Mouse (Mus musculus) MEL (cell line): Measurements from ENCODE around the gene Nexmif. TPM values are rescaled to one million over a fixed set of nuclear protein-coding genes. Genes with fewer than 3 reads are reported as not detected.
A peak's percentile ranks its signal among the peaks of the same experiment; 100 is the strongest.

Experiments used
- DNase-seq: peaks from one replicate; pipeline ENCODE4 v3.0.0; 2011; ENCODE audit warnings: low read depth, low spot score
- H3K27ac ChIP-seq: 2 replicates; pipeline ENCODE4 v1.5.1; 2012; ENCODE audit warnings: low read depth, mild to moderate bottlenecking, control low read depth, low read length, moderate library complexity; ENCODE audit not compliant: control insufficient read depth
- H3K27me3 ChIP-seq, 2 experiments: fragments of 150-350 bp in 1 of 2; sonication (generic) in 1 of 2; 2 replicates each; pipeline ENCODE4 v1.6.1; 2012; ENCODE audit warnings: low read length in 2 of 2, mild to moderate bottlenecking in 2 of 2, improper control_type of control experiment in 1 of 2, moderate library complexity in 1 of 2; ENCODE audit not compliant: insufficient read depth in 2 of 2, control insufficient read depth in 1 of 2
- H3K36me3 ChIP-seq, 2 experiments: 2 replicates each; pipeline ENCODE4 v1.6.1; 2012 to 2014; ENCODE audit warnings: low read length in 2 of 2, improper control_type of control experiment in 1 of 2, inconsistent platforms in 1 of 2, mild to moderate bottlenecking in 1 of 2; ENCODE audit not compliant: insufficient read depth in 2 of 2, control insufficient read depth in 1 of 2
- H3K4me1 ChIP-seq, 2 experiments: fragments of 150-350 bp in 1 of 2; sonication (generic) in 1 of 2; 2 replicates each; pipeline ENCODE4 v1.6.1; 2012; ENCODE audit warnings: low read length in 2 of 2, improper control_type of control experiment in 1 of 2, mild to moderate bottlenecking in 1 of 2; ENCODE audit not compliant: insufficient read depth in 2 of 2, control insufficient read depth in 1 of 2
- H3K4me3 ChIP-seq, 2 experiments: fragments of 150-350 bp in 1 of 2; sonication (generic) in 1 of 2; 2 replicates each; pipeline ENCODE4 v1.5.1; 2012; ENCODE audit warnings: low read depth in 2 of 2, low read length in 2 of 2, mild to moderate bottlenecking in 2 of 2, moderate library complexity in 2 of 2, control low read depth in 1 of 2, improper control_type of control experiment in 1 of 2; ENCODE audit not compliant: control insufficient read depth in 1 of 2, insufficient read depth in 1 of 2
- H3K79me2 ChIP-seq: 2 replicates; pipeline ENCODE4 v1.6.1; 2012; ENCODE audit warnings: mild to moderate bottlenecking, low read length, moderate library complexity; ENCODE audit not compliant: control insufficient read depth, poor library complexity, insufficient read depth
- H3K9ac ChIP-seq: 2 replicates; pipeline ENCODE4 v1.6.1; 2012; ENCODE audit warnings: low read depth, mild to moderate bottlenecking, control low read depth, low read length, moderate library complexity; ENCODE audit not compliant: control insufficient read depth, poor library complexity, severe bottlenecking
- H3K9me3 ChIP-seq: fragments of 150-350 bp; sonication (generic); replicated peaks from 2 replicates; pipeline ENCODE4 v1.6.1; 2012; ENCODE audit warnings: mild to moderate bottlenecking, low read length, improper control_type of control experiment, moderate library complexity; ENCODE audit not compliant: insufficient read depth
- BHLHE40 ChIP-seq: IDR thresholded peaks from 2 replicates; pipeline ENCODE4 v1.6.1; 2012; ENCODE audit warnings: low read depth, mild to moderate bottlenecking, inconsistent platforms, low read length, improper control_type of control experiment, borderline replicate concordance
- CHD1 ChIP-seq: IDR thresholded peaks from 2 replicates; pipeline ENCODE4 v1.6.1; 2012; ENCODE audit warnings: low read depth, mild to moderate bottlenecking, inconsistent platforms, low read length, improper control_type of control experiment
- CHD2 ChIP-seq: IDR thresholded peaks from 2 replicates; pipeline ENCODE4 v1.6.1; 2011; ENCODE audit warnings: low read length, improper control_type of control experiment
- CTCF ChIP-seq, 3 experiments: IDR thresholded peaks in 2 of 3; conservative IDR thresholded peaks in 1 of 3; 2 replicates each; pipeline ENCODE4 v1.5.1; 2011 to 2012; ENCODE audit warnings: low read length in 3 of 3, low read depth in 2 of 3, mild to moderate bottlenecking in 2 of 3, improper control_type of control experiment in 1 of 3, inconsistent platforms in 1 of 3, mixed read lengths in 1 of 3, moderate library complexity in 1 of 3; ENCODE audit not compliant: control insufficient read depth in 1 of 3, insufficient read depth in 1 of 3, poor library complexity in 1 of 3, severe bottlenecking in 1 of 3
- ELF1 ChIP-seq: IDR thresholded peaks from 2 replicates; pipeline ENCODE4 v1.6.1; 2014; ENCODE audit warnings: low read depth, mild to moderate bottlenecking, inconsistent platforms, low read length, improper control_type of control experiment, moderate library complexity
- EP300 ChIP-seq, 2 experiments: IDR thresholded peaks; 2 replicates each; pipeline ENCODE4 v1.6.1; 2011; ENCODE audit warnings: improper control_type of control experiment in 2 of 2, low read length in 2 of 2, low read depth in 1 of 2, mild to moderate bottlenecking in 1 of 2
- GABPA ChIP-seq: IDR thresholded peaks from 2 replicates; pipeline ENCODE4 v1.6.1; 2012; ENCODE audit warnings: low read depth, mild to moderate bottlenecking, inconsistent platforms, low read length, improper control_type of control experiment, moderate library complexity
- GATA1 ChIP-seq: IDR thresholded peaks from 2 replicates; pipeline ENCODE4 v1.6.1; 2011; ENCODE audit warnings: low read depth, low read length, improper control_type of control experiment
- MAFK ChIP-seq: IDR thresholded peaks from 2 replicates; pipeline ENCODE4 v1.6.1; 2011; ENCODE audit warnings: low read depth, mild to moderate bottlenecking, low read length, improper control_type of control experiment, borderline replicate concordance
- MAX ChIP-seq: IDR thresholded peaks from 2 replicates; pipeline ENCODE4 v1.6.1; 2011; ENCODE audit warnings: low read length, improper control_type of control experiment
- MEF2A ChIP-seq: IDR thresholded peaks from 2 replicates; pipeline ENCODE4 v1.6.1; 2014; ENCODE audit warnings: low read depth, mild to moderate bottlenecking, inconsistent platforms, low read length, improper control_type of control experiment; ENCODE audit not compliant: poor library complexity, insufficient replicate concordance, severe bottlenecking; ENCODE audit errors: extremely low read depth
- MXI1 ChIP-seq: IDR thresholded peaks from 2 replicates; pipeline ENCODE4 v1.6.1; 2011; ENCODE audit warnings: mild to moderate bottlenecking, low read depth, low read length, improper control_type of control experiment
- MYB ChIP-seq: IDR thresholded peaks from 2 replicates; pipeline ENCODE4 v1.6.1; 2011; ENCODE audit warnings: mild to moderate bottlenecking, low read depth, low read length, improper control_type of control experiment
- NELFE ChIP-seq: IDR thresholded peaks from 2 replicates; pipeline ENCODE4 v1.6.1; 2011; ENCODE audit warnings: low read depth, low read length, improper control_type of control experiment
- NRF1 ChIP-seq: IDR thresholded peaks from 2 replicates; pipeline ENCODE4 v1.6.1; 2014; ENCODE audit warnings: low read depth, mild to moderate bottlenecking, inconsistent platforms, low read length, improper control_type of control experiment, moderate library complexity; ENCODE audit not compliant: poor library complexity, insufficient read depth, severe bottlenecking
- RCOR1 ChIP-seq: IDR thresholded peaks from 2 replicates; pipeline ENCODE4 v1.6.1; 2012; ENCODE audit warnings: low read depth, mild to moderate bottlenecking, inconsistent platforms, low read length, improper control_type of control experiment
- SMC3 ChIP-seq: IDR thresholded peaks from 2 replicates; pipeline ENCODE4 v1.6.1; 2011; ENCODE audit warnings: low read depth, low read length, improper control_type of control experiment
- TAL1 ChIP-seq: IDR thresholded peaks from 2 replicates; pipeline ENCODE4 v1.6.1; 2012; ENCODE audit warnings: mild to moderate bottlenecking, inconsistent platforms, low read length, moderate library complexity, mixed read lengths
- USF1 ChIP-seq: IDR thresholded peaks from 2 replicates; pipeline ENCODE4 v1.6.1; 2014; ENCODE audit warnings: low read depth, mild to moderate bottlenecking, inconsistent platforms, low read length, improper control_type of control experiment, moderate library complexity
- USF2 ChIP-seq, 2 experiments: IDR thresholded peaks; 2 replicates each; pipeline ENCODE4 v1.6.1; 2011 to 2012; ENCODE audit warnings: improper control_type of control experiment in 2 of 2, low read length in 2 of 2, borderline replicate concordance in 1 of 2, inconsistent platforms in 1 of 2, low read depth in 1 of 2, mild to moderate bottlenecking in 1 of 2; ENCODE audit not compliant: insufficient read depth in 1 of 2
- ZC3H11A ChIP-seq: IDR thresholded peaks from 2 replicates; pipeline ENCODE4 v1.6.1; 2012; ENCODE audit warnings: low read depth, mild to moderate bottlenecking, inconsistent platforms, low read length, improper control_type of control experiment
- ZMIZ1 ChIP-seq: IDR thresholded peaks from 2 replicates; pipeline ENCODE4 v1.6.1; 2012; ENCODE audit warnings: low read depth, mild to moderate bottlenecking, inconsistent platforms, low read length, improper control_type of control experiment, moderate library complexity
- ZNF384 ChIP-seq: IDR thresholded peaks from 2 replicates; pipeline ENCODE4 v1.6.1; 2012; ENCODE audit warnings: low read depth, mild to moderate bottlenecking, inconsistent platforms, low read length, improper control_type of control experiment
- polyA plus RNA-seq, 2 experiments: library from polyadenylated mRNA; stranded (reverse) in 1 of 2; unstranded in 1 of 2; fragments of >175 nt in 1 of 2; fragments of >200 nt in 1 of 2; gene quantifications; 2 replicates each; pipeline versions ENCODE4 v1.2.1 to v1.2.4; 2012; ENCODE audit warnings: low replicate concordance in 2 of 2, low read depth in 1 of 2; ENCODE audit not compliant: insufficient read length in 2 of 2, insufficient read depth in 1 of 2, missing spikeins in 1 of 2
- total RNA-seq: library from RNA; depleted of rRNA; stranded (reverse); fragments of 300-350 nt; gene quantifications from 2 replicates; pipeline ENCODE4 v1.2.3, GENCODE M21; 2012; rRNA removed

The Nexmif gene
- not detected in 2 replicates for total RNA-seq
- polyA plus RNA-seq, result not detected

GRCm38 (mm10) chrX:104200736-104201591 is at the start of gene Nexmif:
Nexmif (minus strand) TSS chrX:104201185.
- H3K27me3 ChIP-seq, result no peaks in the 10 kb centered on the region

GRCm38 (mm10) chrX:104208701-104209100 is 7.7 kb upstream of the Nexmif start:
- H3K36me3 ChIP-seq, result no peaks in the 10 kb centered on the region
- H3K79me2 ChIP-seq, result no peaks in the 10 kb centered on the region
- no peaks in the 10 kb centered on the region for H3K9me3 ChIP-seq
- peak; percentile 42 for DNase-seq
- no peaks in the 10 kb centered on the region for H3K4me1 ChIP-seq
- no peak overlapping the region for H3K27ac ChIP-seq
- no peak overlapping the region for H3K9ac ChIP-seq
- TF ChIP-seq ZC3H11A, result no peak
- TF ChIP-seq MXI1, result no peak
- TF ChIP-seq USF2 (IDR thresholded peaks at IDR 0.05; ENCODE audit: borderline replicate concordance in 1 of 2, insufficient read depth in 1 of 2, low read depth in 1 of 2, low read length in 2 of 2), result no peak
- no peak for TF ChIP-seq ZMIZ1
- no peak for TF ChIP-seq GABPA
- no peak for TF ChIP-seq EP300 (IDR thresholded peaks at IDR 0.05; ENCODE audit: low read depth in 1 of 2, low read length in 2 of 2)
- no peak for TF ChIP-seq ZNF384
- TF ChIP-seq ELF1, result no peak
- no peak for TF ChIP-seq MYB
- no peak for TF ChIP-seq NELFE
- TF ChIP-seq RCOR1, result no peak
- TF ChIP-seq SMC3, result no peak
- TF ChIP-seq CHD2, result no peak
- TF ChIP-seq GATA1, result no peak
- TF ChIP-seq NRF1, result no peak
- no peak for TF ChIP-seq MAFK
- no peak for TF ChIP-seq MAX
- TF ChIP-seq CHD1, result no peak
- H3K27me3 ChIP-seq, result no peaks in the 10 kb centered on the region
- no peak overlapping the region for H3K4me3 ChIP-seq

More at GRCm38 (mm10) chrX:104200736-104201591, at the start of gene Nexmif:
- H3K9me3 ChIP-seq, result no peaks in the 10 kb centered on the region
- no peak for DNase-seq
- H3K4me1 ChIP-seq, result no peaks in the 10 kb centered on the region
- TF ChIP-seq MAFK (no peak), TAL1 (no peak), NELFE (no peak), CTCF (IDR thresholded peaks at IDR 0.05 in 2 of 3, conservative IDR thresholded peaks at IDR 0.05 in 1 of 3; ENCODE audit: control insufficient read depth in 1 of 3, insufficient read depth in 1 of 3, low read depth in 2 of 3, low read length in 3 of 3, poor library complexity in 1 of 3, severe bottlenecking in 1 of 3) (no peak), BHLHE40 (no peak), MEF2A (no peak), ZC3H11A (no peak), GABPA (no peak), USF1 (no peak), USF2 (IDR thresholded peaks at IDR 0.05; ENCODE audit: borderline replicate concordance in 1 of 2, insufficient read depth in 1 of 2, low read depth in 1 of 2, low read length in 2 of 2) (no peak)
- TF ChIP-seq, all 39 proteins: peak for 0
- no peak within 1 kb of the TSS for H3K9ac ChIP-seq
- H3K27ac ChIP-seq, result no peak within 1 kb of the TSS
- no peak within 1 kb of the TSS for H3K4me3 ChIP-seq
- H3K36me3 ChIP-seq, result no peaks in the 10 kb centered on the region
- no peaks in the 10 kb centered on the region for H3K79me2 ChIP-seq
